Mouse (Mus musculus) neural tube, embryonic 11.5 days (tissue): ENCODE results near the gene Patl2. TPM values are rescaled to one million over a fixed set of nuclear protein-coding genes. Genes with fewer than 3 reads are reported as not detected.

ENCODE experiments used
- ATAC-seq: fragments of 200-750 bp; cut with Nextera tagmentation; 2 replicates; pipeline ENCODE4 v1.8.0; 2017; ENCODE audit warnings: moderate number of reproducible peaks, mild to moderate bottlenecking, moderate TSS enrichment, moderate library complexity; ENCODE audit not compliant: insufficient read depth, low FRiP score, low TSS enrichment
- DNase-seq: peaks from one replicate; pipeline ENCODE4 v3.0.0-alpha.2; 2015; ENCODE audit warnings: low spot score
- H3K27ac ChIP-seq: fragments of 300-500 bp; sonication (generic); 2 replicates; pipeline ENCODE4 v1.5.1; 2014; ENCODE audit warnings: low read depth, mild to moderate bottlenecking, low read length
- H3K27me3 ChIP-seq: fragments of 300-500 bp; sonication (generic); 2 replicates; pipeline ENCODE4 v1.6.1; 2014; ENCODE audit warnings: mild to moderate bottlenecking, low read length, mixed read lengths; ENCODE audit not compliant: control insufficient read depth, insufficient read depth
- H3K36me3 ChIP-seq: fragments of 300-500 bp; sonication (generic); 2 replicates; pipeline ENCODE4 v1.6.1; 2014; ENCODE audit warnings: mild to moderate bottlenecking, low read length, moderate library complexity, mixed read lengths; ENCODE audit not compliant: control insufficient read depth, insufficient read depth
- H3K4me1 ChIP-seq: fragments of 300-500 bp; sonication (generic); 2 replicates; pipeline ENCODE4 v1.6.1; 2014; ENCODE audit warnings: low read length, mixed read lengths; ENCODE audit not compliant: control insufficient read depth, insufficient read depth
- H3K4me2 ChIP-seq: fragments of 300-500 bp; sonication (generic); 2 replicates; pipeline ENCODE4 v1.6.1; 2014; ENCODE audit warnings: low read depth, mild to moderate bottlenecking, moderate library complexity
- H3K4me3 ChIP-seq: fragments of 300-500 bp; sonication (generic); 2 replicates; pipeline ENCODE4 v1.5.1; 2014; ENCODE audit warnings: low read depth, low read length
- H3K9ac ChIP-seq: fragments of 300-500 bp; sonication (generic); 2 replicates; pipeline ENCODE4 v1.6.1; 2014; ENCODE audit warnings: mild to moderate bottlenecking, low read length
- H3K9me3 ChIP-seq: fragments of 300-500 bp; sonication (generic); 2 replicates; pipeline ENCODE4 v1.6.1; 2016; ENCODE audit warnings: low read length; ENCODE audit not compliant: control insufficient read depth
- WGBS: fragments of 180-500 bp; shearing (Covaris S2); extraction: QIAGEN DNeasy Blood & Tissue Kit; methylation state at CpG from one replicate; pipeline ENCODE4 v1.1.7; 2014; 5-methylcytosine and 5-hydroxymethylcytosine counted together
- polyA plus RNA-seq: library from polyadenylated mRNA; unstranded; fragments of >200 nt; fragmentation: Nextera tagmentation; extraction: Ambion mirVana; gene quantifications from 2 replicates; pipeline ENCODE4 v1.2.1, GENCODE M21; 2014

The Patl2 gene
- polyA plus RNA-seq, 1 experiment from 2014 or later: not detected

DNA sequence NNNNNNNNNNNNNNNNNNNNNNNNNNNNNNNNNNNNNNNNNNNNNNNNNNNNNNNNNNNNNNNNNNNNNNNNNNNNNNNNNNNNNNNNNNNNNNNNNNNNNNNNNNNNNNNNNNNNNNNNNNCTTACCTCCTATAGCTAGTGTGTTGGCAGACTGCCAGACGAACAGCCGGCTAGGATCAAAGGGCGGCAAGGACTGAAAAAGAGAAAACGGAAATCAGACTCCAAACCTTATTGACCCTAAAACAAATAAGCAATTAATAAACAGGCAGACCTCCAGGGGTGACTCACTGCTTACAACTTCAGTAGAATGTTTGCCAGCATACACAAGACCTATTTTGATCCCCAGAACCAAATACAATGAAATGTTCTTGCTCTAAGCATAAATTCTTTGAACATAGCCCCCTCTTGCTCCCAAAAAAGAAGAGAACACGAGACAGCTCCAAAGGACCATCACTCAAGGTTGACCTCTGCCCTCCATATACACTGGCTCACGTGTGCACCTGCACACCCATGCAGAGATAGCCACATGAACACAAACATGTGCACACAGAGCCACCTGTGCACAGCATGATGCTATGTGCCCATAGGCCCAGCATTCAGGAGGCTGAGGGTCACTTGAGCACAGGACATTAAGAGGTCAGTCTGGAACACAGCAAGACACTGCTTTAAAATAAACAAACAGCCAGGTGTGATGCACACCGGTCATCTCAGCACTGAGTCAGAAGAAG, 104.1 kb downstream of the Patl2 start:
- no peak for ATAC-seq
- no peak overlapping the region for H3K9ac ChIP-seq
- H3K36me3 ChIP-seq: peaks cover 2% of the 10 kb centered on the region; the same call in 1 of the 2 replicates
- H3K4me1 ChIP-seq: no peaks in the 10 kb centered on the region
- H3K9me3 ChIP-seq: no peaks in the 10 kb centered on the region
- no peak for DNase-seq
- H3K4me2 ChIP-seq: no peak overlapping the region
- WGBS: 57% methylated on average over 7 of the region's 7 CpGs
- no peak overlapping the region for H3K4me3 ChIP-seq
- H3K27ac ChIP-seq: no peak overlapping the region
- H3K27me3 ChIP-seq: no peaks in the 10 kb centered on the region

Other genes with a start within 250 kb of the Patl2 start
- 46.7 and 53.6 TPM in 2 replicates for gene Ctdspl2, start 230.2 kb downstream of the Patl2 start, polyA plus RNA-seq
- gene Mageb3, start 230.1 kb downstream of the Patl2 start, polyA plus RNA-seq: 0.26 and 0.44 TPM in 2 replicates
- gene Eif3j1, start 157.6 kb downstream of the Patl2 start, polyA plus RNA-seq: 13.6 and 14.6 TPM in 2 replicates
- 13.4 and 14.5 TPM in 2 replicates for gene Spg11, start 67.8 kb downstream of the Patl2 start, polyA plus RNA-seq
- 117 and 123 TPM in 2 replicates for gene B2m, start 38.5 kb downstream of the Patl2 start, polyA plus RNA-seq
- gene Trim69, start 25.5 kb downstream of the Patl2 start, polyA plus RNA-seq: 0.18 TPM in 1 of 2 replicates, not detected in the other
- not detected in 2 replicates for gene Terb2, start 83 bp upstream of the Patl2 start, polyA plus RNA-seq
- gene Sord, start 48.6 kb upstream of the Patl2 start, polyA plus RNA-seq: 20.6 and 23.8 TPM in 2 replicates
- 0.04 TPM in 1 of 2 replicates, not detected in the other for gene Duox2, start 112.3 kb upstream of the Patl2 start, polyA plus RNA-seq
- 0.19 TPM in 1 of 2 replicates, not detected in the other for gene Duoxa2, start 112.7 kb upstream of the Patl2 start, polyA plus RNA-seq
- gene Duoxa1, start 127.5 kb upstream of the Patl2 start, polyA plus RNA-seq: not detected in 2 replicates
- gene Duox1, start 129.5 kb upstream of the Patl2 start, polyA plus RNA-seq: 0.07 and 0.11 TPM in 2 replicates
- 12.9 and 13.8 TPM in 2 replicates for gene Shf, start 183.0 kb upstream of the Patl2 start, polyA plus RNA-seq
- gene Slc28a2, start 240.3 kb upstream of the Patl2 start, polyA plus RNA-seq: 0.13 TPM in 1 of 2 replicates, not detected in the other